Mouse (Mus musculus) T-helper 2 cell (primary cell): ENCODE results near the gene Ncoa5.

Experiments used
- in situ Hi-C: fragments of 300-600 bp; cut with MboI, MseI; formaldehyde crosslinking; loops from one replicate; pipeline ENCODE4 v1.15.1; 2025; ENCODE audit warnings: high pct_unique_total_duplicates

Gene Ncoa5

GRCm38 (mm10) chr2:164961506-164962182, 73.0 kb downstream of the Ncoa5 start:
- in situ Hi-C loops, result no loop called here

GRCm38 (mm10) chr2:164960716-164961441, 73.8 kb downstream of the Ncoa5 start, which contains the start of gene Slc12a5:
Slc12a5 (plus strand) TSS chr2:164960802.
- in situ Hi-C loops, result no loop called here

DNA sequence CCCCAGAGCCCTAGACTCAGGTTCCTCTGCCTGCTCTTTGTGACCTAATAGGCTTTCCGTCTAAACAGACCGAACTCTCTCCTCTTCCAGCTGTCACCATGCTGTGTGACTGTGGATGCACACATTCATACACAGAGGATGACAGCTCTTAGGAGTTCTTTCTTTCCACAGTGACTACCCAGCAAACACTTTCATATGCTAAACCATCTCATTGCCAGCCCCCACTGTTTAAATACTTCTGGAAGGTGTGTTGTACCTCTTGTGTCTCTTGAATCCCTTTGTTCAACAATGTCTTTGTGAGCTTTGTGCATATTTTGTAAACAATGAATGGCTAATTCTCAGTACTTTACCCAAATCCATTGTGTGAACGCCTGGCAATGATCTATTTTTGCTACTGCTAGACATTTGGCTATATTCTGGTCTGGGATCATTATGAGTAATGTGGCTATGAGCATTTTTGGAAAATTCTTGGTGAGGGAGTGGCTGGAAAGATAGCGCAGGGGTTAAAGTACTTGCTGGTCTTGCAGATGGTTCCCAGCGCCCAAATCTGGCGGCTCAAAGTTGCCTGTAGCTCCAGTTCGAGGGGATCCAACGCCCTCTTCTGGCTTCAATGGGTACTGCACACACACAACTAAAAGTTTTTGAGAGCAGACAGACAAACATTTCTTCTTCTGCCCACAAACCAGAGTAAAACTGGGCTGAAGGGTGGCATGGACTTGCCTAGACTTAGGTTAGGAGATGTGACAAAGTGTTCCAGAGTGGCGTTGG, 76.9 kb downstream of the Ncoa5 start:
- in situ Hi-C loops, result no loop called here

- in situ Hi-C loops, result no loop called here
Observed at GRCm38 (mm10) chr2:164956195-164956594, 78.5 kb downstream of the Ncoa5 start.

- in situ Hi-C loops, result no loop called here
Observed at GRCm38 (mm10) chr2:164955725-164956124, 78.9 kb downstream of the Ncoa5 start.

DNA sequence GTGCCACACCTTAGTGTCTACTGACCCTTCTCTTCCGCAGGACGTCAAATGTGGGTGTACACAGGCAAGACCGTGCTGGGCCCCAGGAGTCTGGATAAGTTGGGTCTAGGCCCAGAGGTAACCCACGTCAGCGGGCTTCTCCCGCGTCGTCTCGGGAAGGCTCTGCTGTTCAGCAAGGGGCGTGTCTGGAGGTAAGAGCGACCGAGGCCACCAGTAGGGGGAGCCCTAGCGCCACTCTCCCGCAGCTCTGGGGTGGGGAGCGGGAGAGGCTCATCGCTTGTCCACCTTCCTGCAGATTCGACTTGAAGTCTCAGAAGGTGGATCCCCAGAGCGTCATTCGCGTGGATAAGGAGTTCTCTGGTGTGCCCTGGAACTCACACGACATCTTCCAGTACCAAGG, 81.4 kb downstream of the Ncoa5 start:
- in situ Hi-C loops, result no loop called here

DNA sequence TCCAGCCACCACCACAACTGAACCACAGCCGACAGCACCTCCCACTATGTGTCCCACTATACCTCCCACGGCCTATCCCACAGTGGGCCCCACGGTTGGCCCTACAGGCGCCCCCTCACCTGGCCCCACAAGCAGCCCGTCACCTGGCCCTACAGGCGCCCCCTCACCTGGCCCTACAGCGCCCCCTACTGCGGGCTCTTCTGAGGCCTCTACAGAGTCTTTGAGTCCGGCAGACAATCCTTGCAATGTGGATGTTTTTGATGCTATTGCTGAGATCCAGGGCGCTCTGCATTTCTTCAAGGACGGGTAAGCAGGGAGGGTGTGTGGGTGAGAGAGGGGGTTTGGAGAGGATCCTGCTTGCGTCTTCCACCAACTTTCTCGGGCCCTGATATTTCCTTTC, 82.2 kb downstream of the Ncoa5 start:
- in situ Hi-C loops, result no loop called here

- in situ Hi-C loops, result no loop called here
Observed at GRCm38 (mm10) chr2:164951745-164952144, 82.9 kb downstream of the Ncoa5 start.

- in situ Hi-C loops, result no loop called here
Observed at GRCm38 (mm10) chr2:164950501-164950900, 84.2 kb downstream of the Ncoa5 start.
